Mouse (Mus musculus): ENCODE results near the gene Gbx2.

Gbx2 gene

DNA sequence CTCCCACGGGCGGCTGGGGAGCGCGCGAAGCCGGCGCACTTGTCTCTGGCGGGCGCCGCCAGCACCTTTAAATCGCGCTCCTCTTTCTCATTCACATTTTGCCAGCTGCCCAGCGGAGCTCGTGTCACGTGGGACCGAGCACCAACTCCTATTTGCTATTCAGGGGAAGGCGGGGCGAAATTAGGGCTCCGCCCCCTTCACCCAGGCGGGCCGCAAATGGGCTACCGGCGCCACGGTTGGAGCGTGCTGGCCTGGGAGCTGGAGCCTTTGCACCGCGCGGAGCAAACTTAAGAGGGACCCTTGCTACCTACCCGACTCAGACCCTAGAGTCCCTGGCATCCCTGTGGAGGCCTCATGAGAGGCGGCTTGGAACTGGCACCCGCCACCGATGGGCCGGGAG lies at the start of gene Gbx2:
Gene Gbx2, minus strand, starts transcription at position 60 of the 400 bp plus-strand sequence.
- peak; percentile 47 for DNase-seq (ENCODE audit: low spot score)

DNA sequence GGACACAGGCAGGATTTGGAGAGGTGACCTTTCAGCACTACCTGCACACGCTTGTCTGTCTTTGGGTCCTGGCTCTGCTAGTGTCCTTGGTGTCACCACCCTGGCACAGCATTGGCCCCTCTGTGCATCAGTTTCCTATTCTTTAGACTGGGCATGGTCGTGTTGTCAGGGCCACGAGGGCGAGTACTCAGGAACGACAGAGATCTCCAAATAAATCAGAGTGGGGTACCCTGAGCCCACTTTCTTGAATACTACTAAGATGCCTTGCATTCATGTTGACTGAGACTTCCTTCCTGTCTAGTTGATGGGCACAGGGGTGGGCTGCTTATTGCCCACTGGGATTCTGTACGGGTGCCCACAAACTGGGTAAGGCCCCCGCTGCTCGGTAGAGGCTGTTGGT lies 46.3 kb upstream of the Gbx2 start:
- no peak for DNase-seq (ENCODE audit: low spot score)

DNA sequence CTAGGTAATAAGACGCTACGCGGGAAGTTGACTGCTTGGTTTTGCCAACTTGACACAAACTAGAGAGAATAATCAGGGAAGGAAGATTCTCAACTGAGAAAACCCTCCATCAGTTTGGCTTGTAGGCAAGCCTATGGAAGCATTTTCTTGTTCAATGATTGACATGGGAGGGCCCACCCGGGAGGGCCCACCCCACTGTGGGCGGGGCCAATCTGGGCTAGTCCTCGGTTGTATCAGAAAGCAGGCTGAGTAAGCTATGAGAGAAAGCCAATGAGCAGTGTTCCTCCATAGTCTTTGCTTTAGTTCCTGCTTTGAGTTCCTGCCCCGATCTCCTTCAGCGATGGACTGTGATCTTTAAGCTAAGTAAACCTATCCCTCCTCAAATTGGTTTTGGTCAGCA lies 45.4 kb upstream of the Gbx2 start:
- DNase-seq (ENCODE audit: low spot score) = no peak

DNA sequence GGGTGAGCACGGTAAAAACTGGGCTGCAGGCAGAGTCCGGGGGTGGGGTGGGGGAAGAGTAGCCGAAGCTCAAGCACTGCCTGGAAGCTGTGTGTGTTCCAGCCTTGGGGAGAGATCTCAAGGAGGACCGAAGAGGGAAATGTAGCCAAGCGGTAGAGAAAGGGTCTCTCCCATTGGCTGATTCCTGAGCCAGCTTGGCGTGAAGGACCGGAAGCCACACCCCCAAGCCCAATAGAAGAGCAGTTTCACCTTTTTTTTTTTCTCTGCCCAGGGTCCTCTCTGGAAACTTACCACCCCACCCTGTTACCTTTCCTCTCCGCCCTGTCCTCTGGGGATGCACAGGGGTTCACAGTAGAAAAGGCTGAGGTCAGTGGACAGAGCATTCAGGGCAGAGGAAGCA lies 43.6 kb upstream of the Gbx2 start:
- DNase-seq (ENCODE audit: low spot score) = no peak

DNA sequence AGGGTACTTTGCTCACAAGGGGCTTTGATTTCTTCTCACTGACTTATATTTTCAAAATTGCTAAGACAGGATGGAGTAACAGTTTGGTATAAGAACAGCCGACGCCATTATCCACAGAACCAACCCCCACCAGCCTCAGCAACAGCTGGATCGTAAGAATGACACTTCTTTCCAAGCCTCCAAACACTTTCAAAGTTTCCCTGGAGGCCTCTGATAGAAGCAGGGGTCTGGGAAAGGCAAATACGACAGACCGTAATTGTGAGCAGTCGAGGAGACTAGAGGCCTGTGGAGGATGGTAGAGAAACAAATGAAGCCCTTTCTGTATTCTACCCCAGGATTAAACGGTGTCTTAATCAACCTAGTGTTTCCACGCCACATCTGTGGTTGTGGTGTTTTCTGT lies 40.9 kb upstream of the Gbx2 start:
- DNase-seq (ENCODE audit: low spot score) = no peak

DNA sequence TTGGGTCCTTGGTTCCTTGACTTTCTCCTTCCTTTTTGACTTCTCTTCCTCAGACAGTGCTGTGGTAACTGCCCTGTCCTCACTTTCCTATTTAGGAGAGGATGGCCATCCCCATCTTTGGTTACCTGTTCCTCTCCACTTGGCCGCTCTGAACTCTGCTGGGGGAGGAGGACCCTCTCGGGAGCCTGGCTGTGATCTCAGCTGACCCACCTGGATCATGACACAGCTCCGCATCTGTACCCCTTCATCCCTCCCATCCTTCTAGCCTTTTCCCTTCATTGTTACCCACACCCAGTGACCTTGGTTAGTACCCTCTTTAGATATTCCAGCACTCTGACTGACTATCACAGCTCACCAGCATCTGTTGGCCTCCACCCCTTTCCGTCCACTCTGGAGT lies 38.7 kb upstream of the Gbx2 start:
- DNase-seq (ENCODE audit: low spot score) = no peak

DNA sequence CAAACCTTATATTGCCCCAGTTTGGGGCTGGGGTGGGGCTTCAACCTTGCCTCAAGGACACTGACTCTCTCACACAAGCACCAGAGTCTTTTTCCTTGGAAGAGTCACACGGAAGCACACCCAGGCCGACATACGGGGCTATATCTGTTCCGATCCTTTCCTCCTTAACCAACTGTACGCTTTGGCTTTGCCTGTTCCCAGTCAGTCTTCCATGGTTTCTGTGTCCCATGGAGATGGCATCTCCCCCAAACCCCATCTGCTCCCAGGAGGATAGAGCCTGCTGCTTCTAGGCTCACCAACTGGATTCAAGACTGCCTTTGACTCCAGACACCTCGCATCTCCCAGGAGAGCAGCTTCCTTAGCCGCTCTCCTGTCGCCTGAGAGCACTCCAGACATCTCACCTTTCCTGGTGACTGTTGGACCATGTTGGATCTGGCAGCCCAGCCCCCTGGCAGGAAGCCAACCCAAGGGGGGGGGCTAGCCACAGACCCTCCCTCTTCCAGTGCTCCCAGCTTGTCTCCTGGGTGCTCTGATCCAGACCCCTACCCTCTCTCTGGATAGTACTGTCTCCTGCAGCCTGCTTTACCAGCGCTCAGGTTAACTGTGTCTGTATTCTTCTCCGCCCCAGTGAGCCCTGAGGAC lies 38.2 kb upstream of the Gbx2 start:
- DNase-seq (ENCODE audit: low spot score) = no peak

DNA sequence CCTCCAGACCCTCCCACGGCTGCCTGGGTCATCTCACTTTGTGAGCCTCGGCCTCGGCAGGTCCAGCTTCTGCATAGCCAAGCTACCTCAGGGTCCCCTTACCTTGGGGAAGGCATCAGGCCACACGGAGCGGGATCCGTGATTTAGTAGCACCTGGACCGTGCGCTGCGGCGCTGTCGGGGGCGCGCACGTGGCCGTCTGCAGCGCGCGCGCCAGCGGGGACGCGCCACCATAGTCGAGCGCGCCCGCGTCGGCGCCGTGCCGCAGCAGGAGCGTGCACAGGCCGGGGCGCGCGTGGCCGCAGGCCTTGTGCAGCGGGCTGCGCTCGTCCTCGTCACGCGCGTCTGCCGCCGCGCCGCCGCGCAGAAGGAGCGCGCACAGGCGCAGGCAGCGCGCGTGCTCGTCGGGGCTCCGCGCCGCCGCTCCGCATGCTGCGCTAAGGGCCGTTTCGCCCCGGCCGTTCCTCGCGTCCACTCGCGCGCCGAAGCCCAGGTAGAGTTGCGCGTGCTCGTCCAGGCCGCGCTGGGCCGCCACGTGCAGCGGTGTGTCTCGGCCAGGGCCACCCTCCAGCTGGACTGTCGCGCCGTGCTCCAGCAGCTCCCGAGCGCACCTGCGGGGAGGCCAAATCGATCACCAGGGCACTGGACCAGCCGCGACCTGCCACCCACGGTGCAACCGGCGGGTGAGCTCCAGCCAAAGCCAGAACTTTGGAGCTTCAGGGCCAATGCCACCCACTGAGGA lies 37.3 kb upstream of the Gbx2 start:
- peak; percentile 7 for DNase-seq (ENCODE audit: low spot score)

DNA sequence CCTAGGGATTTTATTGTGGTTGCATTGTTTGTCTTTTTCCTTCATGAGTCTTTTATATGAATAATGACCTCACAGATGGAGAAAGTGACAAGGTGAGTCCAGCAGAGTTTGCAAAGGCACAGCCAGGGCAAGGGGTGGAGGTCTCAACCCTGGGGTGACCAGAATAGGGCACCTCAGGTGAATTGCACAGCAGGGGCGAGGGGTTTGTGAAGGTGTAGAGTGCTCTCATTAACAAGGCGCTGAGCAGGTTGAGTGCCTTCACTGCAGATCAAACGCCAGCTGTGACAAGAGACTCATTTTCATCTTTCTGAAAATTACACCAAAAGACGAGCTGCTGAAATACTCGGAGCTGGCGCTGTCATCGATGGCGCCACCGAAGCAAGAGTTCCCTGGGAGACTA lies 36.6 kb upstream of the Gbx2 start:
- DNase-seq (ENCODE audit: low spot score) = no peak

DNA sequence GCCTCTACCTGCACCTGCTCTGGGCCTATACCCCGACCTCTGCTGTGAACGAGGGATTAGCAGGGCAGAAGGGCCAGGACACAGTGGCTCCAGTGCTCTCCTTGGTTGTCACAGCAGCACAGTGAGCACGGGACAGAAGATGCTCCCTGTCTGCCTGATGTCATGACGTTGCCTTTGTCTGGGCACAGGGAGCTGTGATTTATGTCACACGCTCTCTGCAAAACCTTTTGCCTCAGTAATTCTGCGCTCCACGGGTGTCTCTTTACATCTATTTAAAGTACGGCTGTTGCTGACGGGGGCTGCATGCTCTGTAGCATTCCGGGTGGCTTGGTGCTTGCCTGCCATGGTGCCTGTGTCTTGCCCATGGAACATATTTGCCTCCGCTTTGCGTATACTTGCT lies 33.4 kb upstream of the Gbx2 start:
- no peak for DNase-seq (ENCODE audit: low spot score)

DNA sequence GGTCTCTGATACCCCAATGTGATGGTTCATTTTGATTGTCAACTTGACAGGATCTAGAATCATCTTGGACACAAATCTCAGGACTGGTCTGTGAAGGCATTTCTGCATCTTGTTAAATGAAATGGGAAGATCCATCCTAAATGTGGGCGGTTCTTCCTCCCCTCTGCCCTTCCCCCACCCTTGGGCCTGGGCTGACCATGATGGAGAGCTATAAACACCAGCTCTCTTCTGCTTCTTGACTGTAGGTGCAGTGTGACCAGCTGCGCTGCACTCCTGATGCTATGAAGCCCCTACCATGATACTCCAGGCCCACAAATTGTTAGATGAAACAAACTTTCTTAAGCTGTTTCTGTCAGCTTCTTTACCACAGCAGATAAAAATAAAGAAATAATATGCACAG lies 32.3 kb upstream of the Gbx2 start:
- no peak for DNase-seq (ENCODE audit: low spot score)

DNA sequence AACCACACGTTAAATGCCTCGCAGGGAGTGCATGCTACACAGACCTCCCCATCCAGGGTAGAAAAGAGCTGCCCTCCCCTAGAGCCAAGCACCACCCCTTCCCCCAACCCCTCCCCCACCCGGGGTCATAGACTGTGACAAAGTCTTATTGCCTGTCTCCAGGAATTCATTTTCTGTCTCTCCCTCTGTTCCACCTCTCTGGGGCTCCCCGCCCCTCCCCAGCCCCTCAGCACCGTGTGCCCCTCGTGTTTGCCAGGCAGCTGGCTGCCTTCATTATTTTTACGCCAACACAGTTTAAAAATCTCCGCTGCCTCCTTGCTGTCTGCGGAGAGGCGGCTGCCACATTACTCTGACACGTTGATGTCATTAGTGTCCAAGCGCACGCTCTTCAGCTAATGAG lies 31.1 kb upstream of the Gbx2 start:
- DNase-seq (ENCODE audit: low spot score) = no peak

DNA sequence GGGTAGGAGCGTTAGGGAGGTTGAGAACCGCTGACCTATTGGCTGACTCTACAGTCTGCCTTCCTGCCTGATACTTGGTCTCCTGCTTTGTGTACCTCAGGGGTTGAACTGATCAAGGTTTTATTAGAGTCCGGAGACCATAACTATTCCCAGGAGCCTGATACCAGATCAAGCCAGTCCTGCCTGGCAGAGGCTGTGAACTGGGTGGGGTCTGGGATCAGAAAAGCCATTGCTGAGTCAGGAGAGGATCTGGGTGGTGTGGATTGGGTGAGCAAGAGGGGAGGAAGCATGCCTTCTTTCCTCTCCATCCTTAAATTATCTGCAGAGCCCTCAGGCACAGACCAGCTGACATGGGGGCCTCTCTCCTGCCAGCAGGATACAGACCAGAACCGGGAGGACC lies 28.4 kb upstream of the Gbx2 start:
- no peak for DNase-seq (ENCODE audit: low spot score)

DNA sequence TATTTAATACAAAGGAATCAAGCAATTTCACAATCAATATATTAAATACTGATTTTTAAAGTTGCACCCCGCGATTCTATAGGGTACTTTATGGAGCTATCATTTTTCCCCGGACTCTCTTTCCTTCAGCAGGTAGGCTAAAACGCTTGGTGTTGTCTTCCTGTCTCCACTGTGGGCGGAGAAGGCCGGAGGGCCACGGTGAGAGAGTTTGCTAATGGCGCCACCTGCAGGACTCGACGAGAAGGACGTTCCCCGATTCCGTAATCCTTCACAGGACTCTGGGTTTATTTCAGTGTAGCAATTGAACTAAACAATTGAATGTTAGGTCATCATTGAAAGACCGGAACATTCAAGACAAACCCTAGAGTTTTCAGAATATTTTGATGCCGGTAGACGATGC lies 12.2 kb upstream of the Gbx2 start:
- peak; percentile 74 for DNase-seq (ENCODE audit: low spot score)

DNA sequence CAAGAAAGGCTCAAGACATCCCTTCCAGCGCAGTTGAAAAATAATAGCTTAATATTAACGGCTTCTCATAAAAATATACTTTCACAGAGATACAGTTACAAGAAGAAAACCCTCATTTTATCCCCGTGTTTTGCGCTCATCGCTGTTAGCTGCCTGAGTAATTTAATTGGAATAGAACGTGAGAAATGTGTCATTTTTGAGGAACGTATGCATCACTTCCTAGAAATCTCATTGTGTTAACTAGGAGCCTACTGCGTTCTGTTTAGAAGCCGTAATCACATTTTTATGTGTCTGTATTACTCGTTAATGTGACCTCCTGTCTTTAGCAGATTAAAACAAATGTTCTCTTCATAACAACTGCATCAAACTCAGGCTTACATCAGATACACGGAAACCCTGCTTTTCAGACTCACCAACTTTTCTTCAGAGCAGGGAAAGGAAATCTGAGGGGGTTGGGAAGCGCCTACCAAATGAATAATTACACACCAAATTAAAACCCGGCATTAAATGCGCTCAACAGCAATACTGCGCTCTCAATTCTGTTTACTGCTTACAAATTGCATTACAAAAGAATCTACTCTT lies 11.5 kb upstream of the Gbx2 start:
- DNase-seq (ENCODE audit: low spot score) = no peak

DNA sequence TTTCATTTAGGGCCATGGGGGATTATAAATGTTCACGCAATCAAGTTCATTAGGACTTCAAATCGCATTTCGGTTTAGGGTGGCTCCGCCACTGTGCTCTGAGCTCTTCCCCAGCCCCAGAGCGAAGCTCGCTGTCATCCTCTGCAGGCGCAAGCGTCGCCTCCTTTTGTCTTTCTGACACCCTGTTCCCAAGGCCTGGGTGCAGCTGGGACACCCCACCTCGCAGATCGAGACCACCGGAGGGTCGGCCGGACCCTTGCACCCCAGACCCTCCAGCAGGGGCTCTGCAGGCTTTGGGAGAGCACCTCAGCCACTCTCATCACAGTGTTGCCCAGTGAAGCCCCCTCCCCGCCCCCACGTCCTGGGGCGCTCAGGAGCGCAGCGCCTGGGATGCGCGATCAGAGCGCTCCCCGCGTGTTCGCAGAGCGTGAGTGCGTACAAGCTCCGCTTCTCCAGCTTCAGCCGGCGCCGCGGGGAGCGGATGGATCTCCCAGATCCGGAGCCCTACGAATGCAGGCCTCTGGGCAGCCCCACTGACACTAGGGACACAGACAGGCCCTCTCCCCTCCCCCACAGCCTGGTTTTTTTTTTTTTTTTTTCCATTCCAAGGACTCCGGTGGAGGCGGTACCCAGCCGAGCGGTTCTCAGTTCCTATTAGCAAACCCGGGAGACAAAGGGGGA lies 10.9 kb upstream of the Gbx2 start:
- peak; percentile 16 for DNase-seq (ENCODE audit: low spot score)

DNA sequence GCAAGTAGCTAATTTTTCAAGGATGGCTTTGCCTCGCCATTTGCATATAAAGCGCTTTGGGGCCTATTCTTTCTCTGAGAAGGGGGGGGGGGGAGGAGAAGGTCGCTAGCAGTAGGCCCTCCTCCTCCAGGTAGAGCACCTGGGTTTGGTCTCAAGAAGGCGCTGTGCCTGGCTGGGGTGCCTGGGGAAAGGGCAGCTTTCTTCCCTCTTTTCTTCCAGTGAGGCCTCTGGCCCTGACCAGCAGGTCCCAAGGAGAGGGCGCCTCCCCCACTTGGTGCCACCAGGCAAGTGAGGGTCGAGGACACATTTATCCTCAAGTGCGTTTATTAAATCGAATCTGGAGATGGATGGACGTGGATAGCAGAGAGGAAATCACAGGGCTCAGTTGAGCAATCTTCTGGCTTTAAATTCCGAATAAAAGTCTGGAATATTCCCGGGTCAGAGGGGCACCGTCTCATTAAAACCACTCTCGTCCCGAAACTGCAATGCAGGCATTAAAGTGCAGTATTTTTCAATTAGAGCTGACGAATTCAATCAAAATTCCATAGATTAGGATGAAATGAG lies 10.1 kb upstream of the Gbx2 start:
- DNase-seq (ENCODE audit: low spot score) = no peak

DNA sequence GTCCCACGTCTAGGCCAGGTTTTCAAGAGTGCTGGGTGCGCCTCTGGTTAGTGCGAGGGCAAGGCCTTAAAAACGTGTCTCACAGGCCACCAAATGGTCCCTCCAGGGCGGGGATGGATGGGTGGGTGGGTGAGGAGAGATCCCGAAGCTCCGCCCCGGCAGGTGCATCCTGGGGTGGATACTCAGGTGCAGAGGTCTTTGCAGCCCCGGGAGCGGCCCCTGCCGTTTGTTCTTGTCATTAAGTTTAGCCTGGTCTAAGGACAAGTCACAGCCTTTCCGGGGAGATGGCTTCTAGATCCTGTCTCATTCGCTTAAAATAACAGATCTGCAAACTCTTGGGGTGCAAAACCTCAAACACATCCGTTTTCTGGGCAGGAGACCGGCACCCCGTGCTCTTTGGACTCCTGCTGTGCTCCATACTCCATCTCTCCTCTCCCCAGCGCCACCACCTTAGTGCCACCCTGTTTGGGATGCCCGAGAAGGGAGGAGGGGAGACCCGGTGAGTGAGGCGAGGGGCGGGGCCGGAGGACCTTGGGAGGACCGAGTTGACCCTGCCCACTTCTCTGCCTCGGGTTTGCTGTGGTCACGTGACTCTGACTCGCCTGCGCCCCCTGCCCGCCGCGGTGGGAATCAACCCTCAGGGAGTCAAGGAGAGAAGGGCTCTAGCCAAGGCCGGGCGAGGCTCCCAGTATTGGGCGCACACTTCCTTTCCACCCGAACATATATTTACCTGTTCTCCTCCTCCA lies 9.2 kb upstream of the Gbx2 start:
- peak; percentile 78 for DNase-seq (ENCODE audit: low spot score)

DNA sequence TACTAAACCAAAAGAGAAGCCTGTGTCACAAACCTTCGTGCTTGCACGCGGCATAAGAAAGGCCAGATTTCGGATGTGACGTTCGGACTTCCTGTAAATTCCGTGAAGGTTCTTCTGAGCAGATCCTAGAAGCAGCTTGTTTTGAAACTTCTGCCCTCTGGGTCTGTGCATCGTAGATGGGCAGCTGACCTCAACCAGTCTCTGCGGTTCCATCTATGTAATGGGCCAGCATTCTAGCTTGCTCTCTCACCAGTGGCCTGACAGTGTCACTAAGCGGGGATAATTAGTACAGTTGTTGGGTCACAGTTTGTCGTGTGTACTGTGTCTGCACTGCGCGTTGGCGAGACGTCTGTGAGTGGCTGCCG lies 8.6 kb upstream of the Gbx2 start:
- no peak for DNase-seq (ENCODE audit: low spot score)

DNA sequence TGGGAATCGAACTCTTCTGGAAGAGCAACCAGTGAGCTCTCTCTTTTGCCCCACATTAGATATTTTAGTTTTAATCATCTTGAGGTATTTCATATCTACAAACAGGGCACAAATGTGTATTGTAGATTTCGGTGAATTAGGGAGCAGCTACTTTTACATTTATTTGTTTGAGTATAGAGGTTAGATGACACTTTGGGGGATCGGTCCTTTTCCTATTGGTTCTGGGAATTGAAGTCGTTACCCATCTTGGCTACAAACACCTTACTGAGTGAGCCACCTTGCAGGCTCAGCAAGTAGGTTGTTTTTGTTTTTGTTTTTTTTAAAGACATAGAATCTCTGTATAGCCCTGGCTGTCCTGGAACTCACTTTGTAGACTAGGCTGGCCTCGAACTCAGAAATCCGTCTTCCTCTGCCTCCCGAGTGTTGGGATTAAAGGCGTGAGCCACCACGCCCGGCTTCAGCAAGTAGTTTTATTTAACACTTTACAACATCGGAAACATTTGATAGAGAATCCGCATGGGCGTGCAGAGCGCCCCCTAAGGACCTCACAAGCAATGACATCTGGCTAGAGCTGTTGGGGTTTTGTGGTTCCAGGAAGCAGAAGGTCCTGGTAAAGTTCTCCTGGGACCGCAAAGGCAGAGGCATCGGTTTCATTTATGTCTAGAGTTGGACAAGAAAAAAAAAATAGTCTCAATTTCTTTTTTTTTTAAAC lies 8.1 kb upstream of the Gbx2 start:
- DNase-seq (ENCODE audit: low spot score) = no peak

Data from ovary, postnatal 36 days (tissue).